Comparison of ENCODE assay signal across 9 mouse cellular contexts in genomic region chr9:57723315-57723715, GRCm38 (mm10). TPM values are rescaled to one million over a fixed set of nuclear protein-coding genes. Genes with fewer than 3 reads are reported as not detected.
DNase-seq lines count a peak whose midpoint lies in the region; ATAC-seq and TF ChIP-seq lines count a peak whose summit lies in the region.
"Had no signal": no experiment of that assay in that cellular context is flagged by ENCODE, and none has a peak within 500 bp of the region (broad histone marks: within the 10 kb centered on the region; RNA-seq: fewer than 3 reads in every experiment).

No protein-coding gene starts in this region.

- peak; percentile 77 to 88 for DNase-seq in heart, adult 2 months
- peak; percentile 36 for DNase-seq in adrenal gland, adult 8-10 months
- DNase-seq in gastrocnemius, adult 18-20 months (ENCODE audit: low spot score): peak; percentile 86
- DNase-seq in kidney, postnatal 25 days: peak; percentile 69 to 91
- peak; percentile 42 for DNase-seq in lung, embryonic 14.5 days
- DNase-seq in testis, postnatal 14 days (ENCODE audit: low spot score): peak; percentile 48
- no peak for DNase-seq in thymus, adult 2 months

- H3K4me2 ChIP-seq in heart, embryonic 11.5 days: no peak overlapping the region
- no peak overlapping the region for H3K4me2 ChIP-seq in lung, embryonic 14.5 days

- H3K36me3 ChIP-seq in heart, adult 2 months (ENCODE audit: control insufficient read depth, insufficient read depth, low read length): peaks cover 28% of the 10 kb centered on the region
- peaks cover 23% of the 10 kb centered on the region for H3K36me3 ChIP-seq in heart, embryonic 11.5 days (ENCODE audit: control insufficient read depth, insufficient read depth, low read length)
- H3K36me3 ChIP-seq in lung, embryonic 14.5 days (ENCODE audit: insufficient read depth): peaks cover 46% of the 10 kb centered on the region
- H3K36me3 ChIP-seq in thymus, adult 2 months (ENCODE audit: control insufficient read depth, insufficient read depth, low read length): peaks cover 22% of the 10 kb centered on the region

- TF ChIP-seq EP300 in heart, adult 2 months (IDR thresholded peaks at IDR 0.05; ENCODE audit: insufficient read depth, low read depth, low read length): peak; percentile 99

- no peak for ATAC-seq in heart, embryonic 11.5 days (replicated peaks; ENCODE audit: insufficient number of reproducible peaks, low FRiP score, low TSS enrichment)
- ATAC-seq in lung, embryonic 14.5 days (ENCODE audit: insufficient read depth): no peak

- peak overlapping the region; percentile 84 for H3K27ac ChIP-seq in heart, adult 2 months
- no peak overlapping the region for H3K27ac ChIP-seq in heart, embryonic 11.5 days (ENCODE audit: low read depth, low read length)
- H3K27ac ChIP-seq in lung, embryonic 14.5 days (ENCODE audit: low read depth): no peak overlapping the region
- no peak overlapping the region for H3K27ac ChIP-seq in thymus, adult 2 months (ENCODE audit: control insufficient read depth, insufficient read depth, low read length)

- intact Hi-C loops in heart, adult 2 months (cut with DNase I): no loop called here

- TF ChIP-seq CTCF in heart, adult 2 months (IDR thresholded peaks at IDR 0.05): no peak
- no peak for TF ChIP-seq CTCF in lung, embryonic 14.5 days (IDR thresholded peaks at IDR 0.05; ENCODE audit: low read depth)
- no peak for TF ChIP-seq CTCF in thymus, adult 2 months (IDR thresholded peaks at IDR 0.05; ENCODE audit: borderline replicate concordance, control insufficient read depth, extremely low read depth, insufficient read depth, low read length, poor library complexity)

- no peaks in the 10 kb centered on the region for H3K79me2 ChIP-seq in heart, adult 2 months (replicated peaks; ENCODE audit: control insufficient read depth, insufficient read depth, low read length)

- no peak overlapping the region for H3K4me3 ChIP-seq in heart, adult 2 months
- no peak overlapping the region for H3K4me3 ChIP-seq in heart, embryonic 11.5 days (ENCODE audit: low read depth, low read length)
- no peak overlapping the region for H3K4me3 ChIP-seq in lung, embryonic 14.5 days (ENCODE audit: low read depth, low read length)
- no peak overlapping the region for H3K4me3 ChIP-seq in thymus, adult 2 months (ENCODE audit: control insufficient read depth, insufficient read depth, low read length)

- no peaks in the 10 kb centered on the region for H3K27me3 ChIP-seq in heart, adult 2 months (ENCODE audit: control insufficient read depth, insufficient read depth, low read length)
- no peaks in the 10 kb centered on the region for H3K27me3 ChIP-seq in heart, embryonic 11.5 days (ENCODE audit: control insufficient read depth, insufficient read depth, low read length)
- no peaks in the 10 kb centered on the region for H3K27me3 ChIP-seq in lung, embryonic 14.5 days (ENCODE audit: insufficient read depth, low read length)
- no peaks in the 10 kb centered on the region for H3K27me3 ChIP-seq in thymus, adult 2 months (ENCODE audit: control insufficient read depth, insufficient read depth, low read length)

- peak; percentile 60; the same call in 1 of the 2 replicates for TF ChIP-seq POLR2A in heart, adult 2 months (IDR thresholded peaks at IDR 0.05; ENCODE audit: insufficient read depth, low read depth, low read length)
- TF ChIP-seq POLR2A in thymus, adult 2 months (IDR thresholded peaks at IDR 0.05; ENCODE audit: control insufficient read depth, extremely low read depth, insufficient read depth, low read length, poor library complexity): no peak

- H3K9me3 ChIP-seq in heart, embryonic 11.5 days (replicated peaks; ENCODE audit: control insufficient read depth, low read length): no peaks in the 10 kb centered on the region
- no peaks in the 10 kb centered on the region for H3K9me3 ChIP-seq in lung, embryonic 14.5 days (ENCODE audit: low read depth, low read length)

- WGBS in heart, adult 2 months: 1% methylated on average over 5 of the region's 5 CpGs
- 52% methylated on average over 5 of the region's 5 CpGs for WGBS in heart, embryonic 11.5 days (ENCODE audit: insufficient replicate concordance)
- WGBS in lung, embryonic 14.5 days: 51% methylated on average over 5 of the region's 5 CpGs
- WGBS in thymus, adult 2 months: 77% methylated on average over 5 of the region's 5 CpGs

- peaks cover 11% of the 10 kb centered on the region for H3K4me1 ChIP-seq in heart, adult 2 months (ENCODE audit: control insufficient read depth, insufficient read depth, low read length)
- H3K4me1 ChIP-seq in heart, embryonic 11.5 days (ENCODE audit: control insufficient read depth, insufficient read depth, low read length): 0 out of 2 replicates have a peak, but pooled peaks cover 5% of the 10 kb centered on the region
- no peaks in the 10 kb centered on the region for H3K4me1 ChIP-seq in lung, embryonic 14.5 days (ENCODE audit: insufficient read depth)
- H3K4me1 ChIP-seq in thymus, adult 2 months (replicated peaks; ENCODE audit: control insufficient read depth, insufficient read depth, low read length): no peaks in the 10 kb centered on the region

- H3K9ac ChIP-seq in heart, adult 2 months (ENCODE audit: low read depth, low read length): no peak overlapping the region
- H3K9ac ChIP-seq in heart, embryonic 11.5 days (ENCODE audit: low read depth, low read length): no peak overlapping the region
- no peak overlapping the region for H3K9ac ChIP-seq in lung, embryonic 14.5 days

RNA-seq across cellular contexts. Expression of gene Edc3, which starts 15.0 kb away (rescaled TPM):
- total RNA-seq in heart, adult 2 months (2021): 1 to 10 TPM; 5.3 to 5.7 TPM
- 5.5 and 6.6 TPM in 2 replicates for polyA plus RNA-seq in heart, adult 2 months (2012; rRNA removed)
- 14.3 and 15.5 TPM in 2 replicates for polyA plus RNA-seq in heart, embryonic 11.5 days (2014; fragmentation: Nextera tagmentation; extraction: Ambion mirVana)
- 10 to 100 TPM; 10.4 to 11.4 (median 10.8) TPM for total RNA-seq in adrenal gland, adult 8-10 months (2022)
- 1 to 10 TPM; 4.7 to 5.1 TPM for total RNA-seq in gastrocnemius, adult 18-20 months (2021)
- polyA plus RNA-seq in lung, embryonic 14.5 days (2014; fragmentation: Nextera tagmentation; extraction: Ambion mirVana): 24.0 and 24.9 TPM in 2 replicates
- polyA plus RNA-seq in thymus, adult 2 months (2012; rRNA removed): 31.4 and 31.7 TPM in 2 replicates

RNA-seq across cellular contexts. Expression of gene Cyp1a1, which starts 35.6 kb away (rescaled TPM):
- total RNA-seq in heart, adult 2 months (2021): under 1 TPM; 0.09 to 0.13 TPM
- 0.20 and 0.78 TPM in 2 replicates for polyA plus RNA-seq in heart, adult 2 months (2012; rRNA removed)
- polyA plus RNA-seq in heart, embryonic 11.5 days (2014; fragmentation: Nextera tagmentation; extraction: Ambion mirVana): not detected in 2 replicates
- total RNA-seq in adrenal gland, adult 8-10 months (2022): under 1 TPM in 2 of 4 experiments, not detected in 2; 0.11 to 0.49 TPM
- total RNA-seq in gastrocnemius, adult 18-20 months (2021): under 1 TPM; 0.24 to 0.37 TPM
- not detected in 2 replicates for polyA plus RNA-seq in lung, embryonic 14.5 days (2014; fragmentation: Nextera tagmentation; extraction: Ambion mirVana)
- polyA plus RNA-seq in thymus, adult 2 months (2012; rRNA removed): 0.15 and 0.24 TPM in 2 replicates
- total RNA-seq: gastrocnemius, postnatal 4 days had no signal

RNA-seq across cellular contexts. Expression of gene Cyp1a2, which starts 39.8 kb away (rescaled TPM):
- total RNA-seq in heart, adult 2 months (2021): not detected
- polyA plus RNA-seq in heart, adult 2 months (2012; rRNA removed): 1.00 TPM in 1 of 2 replicates, not detected in the other
- not detected in 2 replicates for polyA plus RNA-seq in heart, embryonic 11.5 days (2014; fragmentation: Nextera tagmentation; extraction: Ambion mirVana)
- under 1 TPM in 2 of 4 experiments, not detected in 2; 0.19 to 0.49 TPM for total RNA-seq in adrenal gland, adult 8-10 months (2022)
- total RNA-seq in gastrocnemius, adult 18-20 months (2021): not detected
- not detected in 2 replicates for polyA plus RNA-seq in lung, embryonic 14.5 days (2014; fragmentation: Nextera tagmentation; extraction: Ambion mirVana)
- 1.1 and 2.5 TPM in 2 replicates for polyA plus RNA-seq in thymus, adult 2 months (2012; rRNA removed)

RNA-seq across cellular contexts. Expression of gene Clk3, which starts 42.3 kb away (rescaled TPM):
- total RNA-seq in heart, adult 2 months (2021): 10 to 100 TPM; 27.6 to 33.8 TPM
- 61.7 and 124 TPM in 2 replicates for polyA plus RNA-seq in heart, adult 2 months (2012; rRNA removed)
- 64.2 and 73.5 TPM in 2 replicates for polyA plus RNA-seq in heart, embryonic 11.5 days (2014; fragmentation: Nextera tagmentation; extraction: Ambion mirVana)
- 10 to 100 TPM; 75.3 to 83.3 (median 78.5) TPM for total RNA-seq in adrenal gland, adult 8-10 months (2022)
- 10 to 100 TPM; 36.1 to 45.2 TPM for total RNA-seq in gastrocnemius, adult 18-20 months (2021)
- 58.1 and 72.7 TPM in 2 replicates for polyA plus RNA-seq in lung, embryonic 14.5 days (2014; fragmentation: Nextera tagmentation; extraction: Ambion mirVana)
- polyA plus RNA-seq in thymus, adult 2 months (2012; rRNA removed): 597 and 762 TPM in 2 replicates
